Mouse (Mus musculus): ENCODE results near the gene F830045P16Rik. TPM values are rescaled to one million over a fixed set of nuclear protein-coding genes. Genes with fewer than 3 reads are reported as not detected.

The F830045P16Rik gene
- polyA plus RNA-seq, 1 experiment from 2014 or later: not detected

GRCm38 (mm10) chr2:129536926-129537325 lies 524 bp upstream of the F830045P16Rik start:
- H3K27me3 ChIP-seq (ENCODE audit: control insufficient read depth, insufficient read depth, low read depth, low read length): no peaks in the 10 kb centered on the region
- H3K27ac ChIP-seq (ENCODE audit: low read length): no peak overlapping the region
- no peak for ATAC-seq (ENCODE audit: low read depth)
- no peaks in the 10 kb centered on the region for H3K4me1 ChIP-seq (replicated peaks; ENCODE audit: control insufficient read depth, insufficient read depth, low read length)
- H3K4me3 ChIP-seq (ENCODE audit: low read length): no peak overlapping the region
- H3K9me3 ChIP-seq (ENCODE audit: control insufficient read depth, low read length): no peaks in the 10 kb centered on the region
- H3K4me2 ChIP-seq (ENCODE audit: low read depth, low read length): no peak overlapping the region
- H3K36me3 ChIP-seq (ENCODE audit: control insufficient read depth, insufficient read depth, low read length): no peaks in the 10 kb centered on the region
- 73% methylated on average over 1 of the region's 1 CpGs for WGBS
- no peak overlapping the region for H3K9ac ChIP-seq (ENCODE audit: low read length)

- no peak for ATAC-seq (ENCODE audit: low read depth)
- 33% methylated on average over 5 of the region's 5 CpGs for WGBS
These were observed 1.4 kb downstream of the F830045P16Rik start for GRCm38 (mm10) chr2:129534886-129535591.

GRCm38 (mm10) chr2:129531890-129532289 lies 4.5 kb downstream of the F830045P16Rik start:
- Histone ChIP-seq H3K27ac (ENCODE audit: low read length) (no peak overlapping the region), H3K4me3 (ENCODE audit: low read length) (no peak overlapping the region), H3K4me1 (replicated peaks; ENCODE audit: control insufficient read depth, insufficient read depth, low read length) (peaks cover 3% of the 10 kb centered on the region), H3K9ac (ENCODE audit: low read length) (no peak overlapping the region), H3K27me3 (ENCODE audit: control insufficient read depth, insufficient read depth, low read depth, low read length) (no peaks in the 10 kb centered on the region), H3K9me3 (ENCODE audit: control insufficient read depth, low read length) (no peaks in the 10 kb centered on the region), H3K36me3 (ENCODE audit: control insufficient read depth, insufficient read depth, low read length) (no peaks in the 10 kb centered on the region), H3K4me2 (ENCODE audit: low read depth, low read length) (no peak overlapping the region)
- WGBS: 62% methylated on average over 2 of the region's 2 CpGs
- ATAC-seq (ENCODE audit: low read depth): no peak

More at GRCm38 (mm10) chr2:129534886-129535591, 1.4 kb downstream of the F830045P16Rik start:
- no peaks in the 10 kb centered on the region for H3K9me3 ChIP-seq (ENCODE audit: control insufficient read depth, low read length)
- H3K27me3 ChIP-seq (ENCODE audit: control insufficient read depth, insufficient read depth, low read depth, low read length): no peaks in the 10 kb centered on the region
- no peak overlapping the region for H3K9ac ChIP-seq (ENCODE audit: low read length)
- H3K4me3 ChIP-seq (ENCODE audit: low read length): no peak overlapping the region
- H3K4me2 ChIP-seq (ENCODE audit: low read depth, low read length): no peak overlapping the region
- no peak overlapping the region for H3K27ac ChIP-seq (ENCODE audit: low read length)
- H3K36me3 ChIP-seq (ENCODE audit: control insufficient read depth, insufficient read depth, low read length): no peaks in the 10 kb centered on the region
- H3K4me1 ChIP-seq (replicated peaks; ENCODE audit: control insufficient read depth, insufficient read depth, low read length): no peaks in the 10 kb centered on the region

GRCm38 (mm10) chr2:129531102-129531501 lies 5.3 kb downstream of the F830045P16Rik start:
- Histone ChIP-seq H3K4me1 (replicated peaks; ENCODE audit: control insufficient read depth, insufficient read depth, low read length) (peaks cover 3% of the 10 kb centered on the region), H3K27ac (ENCODE audit: low read length) (no peak overlapping the region), H3K4me2 (ENCODE audit: low read depth, low read length) (no peak overlapping the region), H3K27me3 (ENCODE audit: control insufficient read depth, insufficient read depth, low read depth, low read length) (no peaks in the 10 kb centered on the region), H3K9ac (ENCODE audit: low read length) (no peak overlapping the region), H3K4me3 (ENCODE audit: low read length) (no peak overlapping the region), H3K36me3 (ENCODE audit: control insufficient read depth, insufficient read depth, low read length) (no peaks in the 10 kb centered on the region), H3K9me3 (ENCODE audit: control insufficient read depth, low read length) (no peaks in the 10 kb centered on the region)
- ATAC-seq (ENCODE audit: low read depth): no peak

GRCm38 (mm10) chr2:129529297-129530209 lies 6.8 kb downstream of the F830045P16Rik start:
- no peak overlapping the region for H3K27ac ChIP-seq (ENCODE audit: low read length)
- no peaks in the 10 kb centered on the region for H3K9me3 ChIP-seq (ENCODE audit: control insufficient read depth, low read length)
- no peaks in the 10 kb centered on the region for H3K36me3 ChIP-seq (ENCODE audit: control insufficient read depth, insufficient read depth, low read length)
- 15% methylated on average over 14 of the region's 14 CpGs for WGBS
- ATAC-seq (ENCODE audit: low read depth): peak; percentile 66
- H3K4me3 ChIP-seq (ENCODE audit: low read length): no peak overlapping the region
- no peak overlapping the region for H3K9ac ChIP-seq (ENCODE audit: low read length)
- no peaks in the 10 kb centered on the region for H3K27me3 ChIP-seq (ENCODE audit: control insufficient read depth, insufficient read depth, low read depth, low read length)
- no peak overlapping the region for H3K4me2 ChIP-seq (ENCODE audit: low read depth, low read length)
- H3K4me1 ChIP-seq (replicated peaks; ENCODE audit: control insufficient read depth, insufficient read depth, low read length): peaks cover 3% of the 10 kb centered on the region

- Histone ChIP-seq H3K9me3 (ENCODE audit: control insufficient read depth, low read length) (no peaks in the 10 kb centered on the region), H3K27me3 (ENCODE audit: control insufficient read depth, insufficient read depth, low read depth, low read length) (no peaks in the 10 kb centered on the region), H3K27ac (ENCODE audit: low read length) (no peak overlapping the region), H3K36me3 (ENCODE audit: control insufficient read depth, insufficient read depth, low read length) (no peaks in the 10 kb centered on the region), H3K4me3 (ENCODE audit: low read length) (no peak overlapping the region), H3K4me1 (replicated peaks; ENCODE audit: control insufficient read depth, insufficient read depth, low read length) (peaks cover 3% of the 10 kb centered on the region), H3K4me2 (ENCODE audit: low read depth, low read length) (no peak overlapping the region), H3K9ac (ENCODE audit: low read length) (no peak overlapping the region)
- no peak for ATAC-seq (ENCODE audit: low read depth)
- 73% methylated on average over 4 of the region's 4 CpGs for WGBS
These were observed 8.5 kb downstream of the F830045P16Rik start for GRCm38 (mm10) chr2:129527916-129528315.

GRCm38 (mm10) chr2:129526322-129526721 lies 10.1 kb downstream of the F830045P16Rik start:
- Histone ChIP-seq H3K9me3 (ENCODE audit: control insufficient read depth, low read length) (no peaks in the 10 kb centered on the region), H3K4me3 (ENCODE audit: low read length) (no peak overlapping the region), H3K36me3 (ENCODE audit: control insufficient read depth, insufficient read depth, low read length) (no peaks in the 10 kb centered on the region), H3K27me3 (ENCODE audit: control insufficient read depth, insufficient read depth, low read depth, low read length) (no peaks in the 10 kb centered on the region), H3K9ac (ENCODE audit: low read length) (no peak overlapping the region), H3K4me1 (replicated peaks; ENCODE audit: control insufficient read depth, insufficient read depth, low read length) (peaks cover 3% of the 10 kb centered on the region), H3K27ac (ENCODE audit: low read length) (no peak overlapping the region), H3K4me2 (ENCODE audit: low read depth, low read length) (no peak overlapping the region)
- WGBS: 47% methylated on average over 4 of the region's 4 CpGs
- ATAC-seq (ENCODE audit: low read depth): no peak

GRCm38 (mm10) chr2:129525644-129526043 lies 10.8 kb downstream of the F830045P16Rik start:
- H3K27me3 ChIP-seq (ENCODE audit: control insufficient read depth, insufficient read depth, low read depth, low read length): no peaks in the 10 kb centered on the region
- H3K4me3 ChIP-seq (ENCODE audit: low read length): no peak overlapping the region
- no peaks in the 10 kb centered on the region for H3K36me3 ChIP-seq (ENCODE audit: control insufficient read depth, insufficient read depth, low read length)
- H3K9ac ChIP-seq (ENCODE audit: low read length): no peak overlapping the region
- H3K27ac ChIP-seq (ENCODE audit: low read length): no peak overlapping the region
- ATAC-seq (ENCODE audit: low read depth): no peak
- no peak overlapping the region for H3K4me2 ChIP-seq (ENCODE audit: low read depth, low read length)
- peaks cover 3% of the 10 kb centered on the region for H3K4me1 ChIP-seq (replicated peaks; ENCODE audit: control insufficient read depth, insufficient read depth, low read length)
- H3K9me3 ChIP-seq (ENCODE audit: control insufficient read depth, low read length): no peaks in the 10 kb centered on the region

GRCm38 (mm10) chr2:129518526-129518925 lies 17.9 kb downstream of the F830045P16Rik start:
- no peak overlapping the region for H3K9ac ChIP-seq (ENCODE audit: low read length)
- H3K36me3 ChIP-seq (ENCODE audit: control insufficient read depth, insufficient read depth, low read length): no peaks in the 10 kb centered on the region
- no peak for ATAC-seq (ENCODE audit: low read depth)
- no peak overlapping the region for H3K4me2 ChIP-seq (ENCODE audit: low read depth, low read length)
- H3K27ac ChIP-seq (ENCODE audit: low read length): no peak overlapping the region
- WGBS: 67% methylated on average over 3 of the region's 3 CpGs
- peaks cover 3% of the 10 kb centered on the region; the same call in 1 of the 2 replicates for H3K4me1 ChIP-seq (replicated peaks; ENCODE audit: control insufficient read depth, insufficient read depth, low read length)
- H3K27me3 ChIP-seq (ENCODE audit: control insufficient read depth, insufficient read depth, low read depth, low read length): no peaks in the 10 kb centered on the region
- no peak overlapping the region for H3K4me3 ChIP-seq (ENCODE audit: low read length)
- no peaks in the 10 kb centered on the region for H3K9me3 ChIP-seq (ENCODE audit: control insufficient read depth, low read length)

Data from lung, embryonic 16.5 days (tissue).